Mouse (Mus musculus): ENCODE data around the gene Taok2.

DNA sequence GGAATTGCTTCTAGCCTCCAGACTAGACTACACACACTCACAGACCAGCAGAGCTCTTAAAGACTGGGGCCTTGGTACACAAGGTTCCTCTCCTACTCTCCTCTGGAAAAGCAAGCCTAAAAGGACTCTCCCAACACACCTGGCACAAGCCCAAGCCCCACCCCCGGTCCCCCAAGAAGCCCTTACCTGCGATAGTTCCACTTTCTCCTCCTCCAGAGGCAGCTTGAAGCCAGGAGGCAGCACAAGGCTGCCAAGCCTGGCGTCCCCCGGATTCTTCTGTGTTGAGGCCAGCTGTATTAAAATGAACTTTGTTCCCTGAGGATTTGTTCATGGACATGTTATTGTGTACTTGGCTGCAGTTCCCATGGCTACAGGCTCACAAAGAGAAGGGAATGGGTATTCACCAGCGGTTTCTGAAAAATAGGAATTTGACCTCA lies 38.1 kb upstream of the Taok2 start, which contains the start of gene Tmem219:
- TF ChIP-seq CTCF (conservative IDR thresholded peaks at IDR 0.05; ENCODE audit: low read length) (no peak), NANOG (IDR thresholded peaks at IDR 0.05; ENCODE audit: borderline replicate concordance, low read length) (no peak), POU5F1 (IDR thresholded peaks at IDR 0.05; ENCODE audit: borderline replicate concordance, low read length) (no peak)

Data from E14TG2a.4 (cell line).